Mouse (Mus musculus) embryonic facial prominence, embryonic 11.5 days (tissue): ENCODE results near the gene Stac3. TPM values are rescaled to one million over a fixed set of nuclear protein-coding genes. Genes with fewer than 3 reads are reported as not detected.

Source experiments
- ATAC-seq: fragments of 200-750 bp; cut with Nextera tagmentation; replicated peaks from 2 replicates; pipeline ENCODE4 v1.8.0; 2017; ENCODE audit warnings: low read depth; ENCODE audit not compliant: insufficient number of reproducible peaks, low FRiP score, low TSS enrichment
- DNase-seq: peaks from one replicate; pipeline ENCODE4 v3.0.0-alpha.2; 2015; ENCODE audit warnings: low spot score
- H3K27ac ChIP-seq: fragments of 300-500 bp; sonication (generic); replicated peaks from 2 replicates; pipeline ENCODE4 v1.5.1; 2014; ENCODE audit warnings: mild to moderate bottlenecking, low read depth, low read length, control low read depth
- H3K27me3 ChIP-seq: fragments of 300-500 bp; sonication (generic); 2 replicates; pipeline ENCODE4 v1.6.1; 2014; ENCODE audit warnings: mild to moderate bottlenecking, low read length, moderate library complexity, mixed read lengths; ENCODE audit not compliant: control insufficient read depth, insufficient read depth
- H3K36me3 ChIP-seq: fragments of 300-500 bp; sonication (generic); replicated peaks from 2 replicates; pipeline ENCODE4 v1.6.1; 2014; ENCODE audit warnings: low read depth, mild to moderate bottlenecking, low read length, moderate library complexity, mixed read lengths; ENCODE audit not compliant: control insufficient read depth, insufficient read depth
- H3K4me1 ChIP-seq: fragments of 300-500 bp; sonication (generic); 2 replicates; pipeline ENCODE4 v1.6.1; 2014; ENCODE audit warnings: low read length, mixed read lengths; ENCODE audit not compliant: control insufficient read depth, insufficient read depth
- H3K4me2 ChIP-seq: fragments of 300-500 bp; sonication (generic); 2 replicates; pipeline ENCODE4 v1.6.1; 2014; ENCODE audit warnings: low read depth, mild to moderate bottlenecking, control low read depth, low read length, moderate library complexity
- H3K4me3 ChIP-seq: fragments of 300-500 bp; sonication (generic); 2 replicates; pipeline ENCODE4 v1.5.1; 2014; ENCODE audit warnings: low read depth, low read length, control low read depth
- H3K9ac ChIP-seq: fragments of 300-500 bp; sonication (generic); replicated peaks from 2 replicates; pipeline ENCODE4 v1.6.1; 2014; ENCODE audit warnings: mild to moderate bottlenecking, control low read depth, low read length
- H3K9me3 ChIP-seq: fragments of 300-500 bp; sonication (generic); replicated peaks from 2 replicates; pipeline ENCODE4 v1.6.1; 2016; ENCODE audit warnings: mild to moderate bottlenecking, low read length, inconsistent platforms, mixed read lengths; ENCODE audit not compliant: control insufficient read depth
- WGBS: fragments of 180-500 bp; shearing (Covaris S2); extraction: QIAGEN DNeasy Blood & Tissue Kit; methylation state at CpG from one replicate; pipeline ENCODE4 v1.1.7; 2014; 5-methylcytosine and 5-hydroxymethylcytosine counted together
- polyA plus RNA-seq: library from polyadenylated mRNA; unstranded; fragments of >200 nt; fragmentation: Nextera tagmentation; extraction: Ambion mirVana; gene quantifications from 2 replicates; pipeline ENCODE4 v1.2.1, GENCODE M21; 2014

The Stac3 gene
- polyA plus RNA-seq, 1 experiment from 2014 or later: 0.49 TPM

- H3K9me3 ChIP-seq: no peaks in the 10 kb centered on the region
- ATAC-seq (no peak), DNase-seq (no peak)
- no peak overlapping the region for H3K9ac ChIP-seq
- no peaks in the 10 kb centered on the region for H3K27me3 ChIP-seq
- H3K4me1 ChIP-seq: no peaks in the 10 kb centered on the region
- H3K4me2 ChIP-seq: no peak overlapping the region
- no peak overlapping the region for H3K27ac ChIP-seq
- WGBS: 66% methylated on average over 3 of the region's 3 CpGs
- no peak overlapping the region for H3K4me3 ChIP-seq
- peaks cover 15% of the 10 kb centered on the region for H3K36me3 ChIP-seq
Observed at GRCm38 (mm10) chr10:127492118-127492517, 9.4 kb upstream of the Stac3 start.

- Histone ChIP-seq H3K4me2 (no peak overlapping the region), H3K27me3 (no peaks in the 10 kb centered on the region), H3K9me3 (no peaks in the 10 kb centered on the region), H3K4me1 (no peaks in the 10 kb centered on the region), H3K27ac (no peak overlapping the region), H3K9ac (no peak overlapping the region), H3K36me3 (peaks cover 15% of the 10 kb centered on the region), H3K4me3 (no peak overlapping the region)
- DNase-seq (no peak), ATAC-seq (no peak)
- WGBS: 93% methylated on average over 3 of the region's 3 CpGs
Observed at GRCm38 (mm10) chr10:127496156-127496555, 5.3 kb upstream of the Stac3 start.

- Histone ChIP-seq H3K4me1 (no peaks in the 10 kb centered on the region), H3K27ac (no peak overlapping the region), H3K36me3 (peaks cover 10% of the 10 kb centered on the region), H3K27me3 (no peaks in the 10 kb centered on the region), H3K9ac (no peak overlapping the region), H3K4me3 (no peak overlapping the region), H3K4me2 (no peak overlapping the region), H3K9me3 (no peaks in the 10 kb centered on the region)
- DNase-seq (no peak), ATAC-seq (no peak)
- 83% methylated on average over 5 of the region's 5 CpGs for WGBS
Observed at GRCm38 (mm10) chr10:127499516-127499915, 2.0 kb upstream of the Stac3 start.

GRCm38 (mm10) chr10:127500042-127500441 lies 1.4 kb upstream of the Stac3 start:
- no peak overlapping the region for H3K4me2 ChIP-seq
- no peak overlapping the region for H3K4me3 ChIP-seq
- no peaks in the 10 kb centered on the region for H3K27me3 ChIP-seq
- no peaks in the 10 kb centered on the region for H3K9me3 ChIP-seq
- no peak for DNase-seq
- no peak overlapping the region for H3K9ac ChIP-seq
- no peak for ATAC-seq
- H3K27ac ChIP-seq: no peak overlapping the region
- H3K4me1 ChIP-seq: no peaks in the 10 kb centered on the region
- H3K36me3 ChIP-seq: peaks cover 5% of the 10 kb centered on the region
- 88% methylated on average over 4 of the region's 4 CpGs for WGBS

GRCm38 (mm10) chr10:127508239-127508638 lies 6.8 kb downstream of the Stac3 start:
- H3K4me2 ChIP-seq: peak overlapping the region; percentile 16; the same call in 1 of the 2 replicates
- H3K36me3 ChIP-seq: no peaks in the 10 kb centered on the region
- ATAC-seq (no peak), DNase-seq (peak; percentile 79)
- H3K4me1 ChIP-seq: peaks cover 16% of the 10 kb centered on the region
- H3K9ac ChIP-seq: no peak overlapping the region
- peaks cover 27% of the 10 kb centered on the region for H3K27me3 ChIP-seq
- 2% methylated on average over 15 of the region's 15 CpGs for whole genome bisulfite sequencing
- H3K4me3 ChIP-seq: no peak overlapping the region
- no peak overlapping the region for H3K27ac ChIP-seq
- H3K9me3 ChIP-seq: no peaks in the 10 kb centered on the region

- peaks cover 24% of the 10 kb centered on the region for H3K4me1 ChIP-seq
- H3K27me3 ChIP-seq: peaks cover 37% of the 10 kb centered on the region
- DNase-seq (peak; percentile 98), ATAC-seq (peak; percentile 19)
- H3K27ac ChIP-seq: 0 out of 2 replicates have a peak overlapping the region, but pooled peaks have one; percentile 20
- peak overlapping the region; percentile 71 for H3K4me2 ChIP-seq
- under 1% methylated on average over 34 of the region's 35 CpGs for WGBS
- no peaks in the 10 kb centered on the region for H3K9me3 ChIP-seq
- peak overlapping the region; percentile 11; the same call in 1 of the 2 replicates for H3K9ac ChIP-seq
- peak overlapping the region; percentile 38 for H3K4me3 ChIP-seq
- H3K36me3 ChIP-seq: no peaks in the 10 kb centered on the region
Observed at GRCm38 (mm10) chr10:127509051-127509836, 7.8 kb downstream of the Stac3 start.

- no peaks in the 10 kb centered on the region for H3K36me3 ChIP-seq
- H3K4me3 ChIP-seq: no peak overlapping the region; the same call in 1 of the 2 replicates
- DNase-seq (no peak), ATAC-seq (no peak)
- H3K27me3 ChIP-seq: peaks cover 45% of the 10 kb centered on the region
- H3K27ac ChIP-seq: 0 out of 2 replicates have a peak overlapping the region, but pooled peaks have one; percentile 20
- H3K4me1 ChIP-seq: peaks cover 27% of the 10 kb centered on the region
- no peaks in the 10 kb centered on the region for H3K9me3 ChIP-seq
- 4% methylated on average over 16 of the region's 17 CpGs for WGBS
- H3K4me2 ChIP-seq: peak overlapping the region; percentile 71
- H3K9ac ChIP-seq: peak overlapping the region; percentile 11; the same call in 1 of the 2 replicates
Observed at GRCm38 (mm10) chr10:127509837-127510701, 8.6 kb downstream of the Stac3 start.
